Mouse (Mus musculus): ENCODE data around the gene Wdr24.

DNA sequence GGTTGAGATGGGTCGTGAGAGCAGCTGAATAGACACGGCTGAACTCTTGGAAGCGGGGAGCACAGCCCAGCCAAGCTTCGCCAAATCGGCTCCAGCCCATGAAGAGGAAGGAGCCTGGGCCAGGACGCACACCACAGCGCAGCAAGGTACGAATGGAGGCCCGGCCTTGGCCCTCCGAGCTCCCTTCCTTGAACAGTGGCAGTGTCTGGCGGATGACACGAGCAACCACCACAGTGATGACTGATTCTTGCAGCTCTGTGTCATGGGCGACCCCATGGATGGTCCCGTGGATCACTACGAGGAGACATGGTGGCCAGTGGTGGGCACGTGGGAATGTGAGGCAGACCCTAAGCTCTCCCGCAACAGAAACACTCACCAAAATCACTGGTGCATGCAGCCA lies 28.4 kb upstream of the Wdr24 start:
- no peak for TF ChIP-seq CTCF (IDR thresholded peaks at IDR 0.05; ENCODE audit: insufficient read depth, low read length)
- no peak for TF ChIP-seq POLR2A (IDR thresholded peaks at IDR 0.05; ENCODE audit: borderline replicate concordance, extremely low read depth, low read depth, low read length)
